Mouse (Mus musculus): ENCODE results near the gene Stat4. TPM values are rescaled to one million over a fixed set of nuclear protein-coding genes. Genes with fewer than 3 reads are reported as not detected.

Gene Stat4
- total RNA-seq (2021): 1 to 10 TPM; 3.7 to 4.9 TPM

GRCm38 (mm10) chr1:51986848-51987247, at the start of gene Stat4:
Stat4 (plus strand) TSS chr1:51987148.
- intact Hi-C loops (cut with DNase I): no loop called here

GRCm38 (mm10) chr1:51938357-51938756, 48.6 kb upstream of the Stat4 start:
- intact Hi-C loops (cut with DNase I): no loop called here
- no peak for DNase-seq (ENCODE audit: extremely low spot score in 1 of 2, low spot score in 2 of 2)

More at GRCm38 (mm10) chr1:51986848-51987247, at the start of gene Stat4:
- no peak for DNase-seq (ENCODE audit: extremely low spot score in 1 of 2, low spot score in 2 of 2)

- peak; percentile 20 to 35 for DNase-seq (ENCODE audit: extremely low spot score in 1 of 2, low spot score in 2 of 2)
- intact Hi-C loops (cut with DNase I): loop anchor here (2.0 kb wide), 1 partner anchor 276 kb away; no protein-coding TSS in a partner anchor
Observed at GRCm38 (mm10) chr1:51944755-51945154, 42.2 kb upstream of the Stat4 start.

- intact Hi-C loops (cut with DNase I): no loop called here
Observed at GRCm38 (mm10) chr1:51947116-51947515, 39.8 kb upstream of the Stat4 start.

GRCm38 (mm10) chr1:51964647-51965046, 22.3 kb upstream of the Stat4 start:
- intact Hi-C loops (cut with DNase I): no loop called here

More at GRCm38 (mm10) chr1:51947116-51947515, 39.8 kb upstream of the Stat4 start:
- no peak for DNase-seq (ENCODE audit: extremely low spot score in 1 of 2, low spot score in 2 of 2)

GRCm38 (mm10) chr1:51968994-51969393, 18.0 kb upstream of the Stat4 start:
- intact Hi-C loops (cut with DNase I): no loop called here
- peak in 1 of 2 experiments; percentile 40 for DNase-seq (ENCODE audit: extremely low spot score in 1 of 2, low spot score in 2 of 2)

More at GRCm38 (mm10) chr1:51964647-51965046, 22.3 kb upstream of the Stat4 start:
- no peak for DNase-seq (ENCODE audit: extremely low spot score in 1 of 2, low spot score in 2 of 2)

- intact Hi-C loops (cut with DNase I): no loop called here
- no peak for DNase-seq (ENCODE audit: extremely low spot score in 1 of 2, low spot score in 2 of 2)
Observed at GRCm38 (mm10) chr1:51970182-51970581, 16.8 kb upstream of the Stat4 start.

GRCm38 (mm10) chr1:51975589-51975988, 11.4 kb upstream of the Stat4 start:
- intact Hi-C loops (cut with DNase I): no loop called here
- no peak for DNase-seq (ENCODE audit: extremely low spot score in 1 of 2, low spot score in 2 of 2)

GRCm38 (mm10) chr1:51979048-51979447, 7.9 kb upstream of the Stat4 start:
- DNase-seq (ENCODE audit: extremely low spot score in 1 of 2, low spot score in 2 of 2): no peak
- intact Hi-C loops (cut with DNase I): no loop called here

GRCm38 (mm10) chr1:51991983-51992609, 5.1 kb downstream of the Stat4 start:
- peak; percentile 34 to 44 for DNase-seq (ENCODE audit: extremely low spot score in 1 of 2, low spot score in 2 of 2)
- intact Hi-C loops (cut with DNase I): no loop called here

- intact Hi-C loops (cut with DNase I): loop anchor here (5.0 kb wide), 2 partner anchors 329 to 349 kb away; no protein-coding TSS in a partner anchor
Observed at GRCm38 (mm10) chr1:51996056-51996455, 9.1 kb downstream of the Stat4 start.

GRCm38 (mm10) chr1:51996751-51997659, 10.1 kb downstream of the Stat4 start:
- peak in 1 of 2 experiments; percentile 41 for DNase-seq (ENCODE audit: extremely low spot score in 1 of 2, low spot score in 2 of 2)
- intact Hi-C loops (cut with DNase I): loop anchor here (5.0 kb wide), 2 partner anchors 330 to 350 kb away; no protein-coding TSS in a partner anchor

More at GRCm38 (mm10) chr1:51996056-51996455, 9.1 kb downstream of the Stat4 start:
- no peak for DNase-seq (ENCODE audit: extremely low spot score in 1 of 2, low spot score in 2 of 2)

- intact Hi-C loops (cut with DNase I): loop anchor here (5.0 kb wide), 2 partner anchors 331 to 351 kb away; no protein-coding TSS in a partner anchor
- peak; percentile 20 to 67 for DNase-seq (ENCODE audit: extremely low spot score in 1 of 2, low spot score in 2 of 2)
Observed at GRCm38 (mm10) chr1:51998542-51998941, 11.6 kb downstream of the Stat4 start.

- intact Hi-C loops (cut with DNase I): loop anchor here (1.0 kb wide), 1 partner anchor 95 kb away; no protein-coding TSS in a partner anchor
- DNase-seq (ENCODE audit: extremely low spot score in 1 of 2, low spot score in 2 of 2): peak; percentile 32 to 73
Observed at GRCm38 (mm10) chr1:52004096-52004495, 17.1 kb downstream of the Stat4 start.

GRCm38 (mm10) chr1:52008443-52008842, 21.5 kb downstream of the Stat4 start:
- DNase-seq (ENCODE audit: extremely low spot score in 1 of 2, low spot score in 2 of 2): no peak
- intact Hi-C loops (cut with DNase I): loop anchor here (5.0 kb wide), 1 partner anchor 74 kb away; no protein-coding TSS in a partner anchor

- intact Hi-C loops (cut with DNase I): loop anchor here (5.0 kb wide), 1 partner anchor 73 kb away; no protein-coding TSS in a partner anchor
Observed at GRCm38 (mm10) chr1:52008947-52009346, 22.0 kb downstream of the Stat4 start.

GRCm38 (mm10) chr1:52010741-52011140, 23.8 kb downstream of the Stat4 start:
- intact Hi-C loops (cut with DNase I): no loop called here
- DNase-seq (ENCODE audit: extremely low spot score in 1 of 2, low spot score in 2 of 2): no peak

More at GRCm38 (mm10) chr1:52008947-52009346, 22.0 kb downstream of the Stat4 start:
- no peak for DNase-seq (ENCODE audit: extremely low spot score in 1 of 2, low spot score in 2 of 2)

GRCm38 (mm10) chr1:52011227-52011626, 24.3 kb downstream of the Stat4 start:
- DNase-seq (ENCODE audit: extremely low spot score in 1 of 2, low spot score in 2 of 2): no peak
- intact Hi-C loops (cut with DNase I): no loop called here

GRCm38 (mm10) chr1:52012231-52012630, 25.3 kb downstream of the Stat4 start:
- DNase-seq (ENCODE audit: extremely low spot score in 1 of 2, low spot score in 2 of 2): no peak
- intact Hi-C loops (cut with DNase I): no loop called here
